Mouse (Mus musculus) right cerebral cortex, postnatal 14 days (tissue): Measurements from ENCODE around the gene Icam4.

Source experiments
- DNase-seq: peaks from one replicate; pipeline ENCODE4 v3.0.0; 2022

Gene Icam4

DNA sequence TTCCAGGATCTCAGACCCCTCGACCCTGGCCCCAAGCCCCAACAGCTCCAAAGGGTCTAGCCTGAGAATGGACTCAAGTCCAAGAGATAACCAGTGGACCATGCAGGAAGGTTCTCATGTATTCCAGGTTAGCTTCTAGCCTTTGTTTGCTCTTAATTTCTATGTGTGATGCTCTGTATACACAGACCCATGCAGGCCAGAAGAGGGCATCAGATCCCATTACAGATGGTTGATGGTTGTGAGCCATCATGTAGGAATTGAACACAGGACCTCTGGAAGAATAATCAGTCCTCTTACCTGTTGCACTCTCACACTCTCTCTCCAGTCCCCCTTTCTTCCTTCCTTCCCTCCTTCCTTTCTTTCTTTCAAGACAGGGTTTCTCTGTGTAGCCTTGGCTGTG is 16.8 kb upstream of the Icam4 start:
- DNase-seq, result no peak

DNA sequence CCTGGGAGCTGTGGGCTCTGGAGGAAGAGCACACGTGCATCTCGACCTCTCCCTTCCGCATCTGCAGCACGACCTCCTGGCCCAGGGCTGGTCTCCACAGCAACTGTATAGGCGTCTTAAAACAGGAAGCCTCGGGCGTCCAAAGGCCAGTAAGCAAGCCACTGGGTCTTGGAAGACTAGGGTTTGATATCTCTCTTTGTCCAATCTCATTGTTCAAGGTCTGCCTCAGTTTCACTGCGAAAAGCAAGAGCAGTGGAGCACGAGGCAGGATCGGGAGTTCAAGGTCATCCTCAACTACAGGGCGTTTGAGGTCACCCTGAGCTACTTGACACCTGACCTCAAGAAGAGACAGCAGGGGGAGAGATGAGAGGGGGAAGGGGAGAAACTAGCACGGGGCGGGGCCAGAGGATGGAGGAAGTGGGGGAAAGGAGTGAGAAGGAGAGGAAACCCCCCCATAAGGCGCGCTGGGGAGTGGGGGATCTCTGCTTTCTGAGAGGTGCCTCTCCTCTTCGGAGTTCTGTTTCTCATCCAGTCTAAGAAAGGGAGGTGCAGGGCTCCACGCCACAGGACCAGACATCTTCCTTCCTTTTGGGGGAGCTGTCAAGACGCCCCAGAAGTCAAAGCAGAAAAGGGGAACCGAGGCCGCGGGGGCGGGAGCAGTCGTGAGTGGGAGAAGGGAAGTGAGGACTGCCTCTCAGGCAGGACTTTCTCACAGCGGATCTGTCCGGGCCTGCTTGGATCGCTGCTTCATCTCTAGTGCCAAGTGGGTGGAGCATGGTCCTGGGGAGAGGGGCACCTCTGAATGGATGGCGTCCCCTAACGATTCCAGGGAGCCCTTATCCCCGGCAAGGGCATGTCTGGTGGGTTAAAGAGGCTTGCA is 14.2 kb upstream of the Icam4 start:
- DNase-seq, result peak; percentile 59

- DNase-seq, result peak; percentile 61
Measured at GRCm38 (mm10) chr9:21015571-21016130, 13.5 kb upstream of the Icam4 start, which contains the start of gene Icam1. Gene Icam1, plus strand, starts transcription at chr9:21015985.

DNA sequence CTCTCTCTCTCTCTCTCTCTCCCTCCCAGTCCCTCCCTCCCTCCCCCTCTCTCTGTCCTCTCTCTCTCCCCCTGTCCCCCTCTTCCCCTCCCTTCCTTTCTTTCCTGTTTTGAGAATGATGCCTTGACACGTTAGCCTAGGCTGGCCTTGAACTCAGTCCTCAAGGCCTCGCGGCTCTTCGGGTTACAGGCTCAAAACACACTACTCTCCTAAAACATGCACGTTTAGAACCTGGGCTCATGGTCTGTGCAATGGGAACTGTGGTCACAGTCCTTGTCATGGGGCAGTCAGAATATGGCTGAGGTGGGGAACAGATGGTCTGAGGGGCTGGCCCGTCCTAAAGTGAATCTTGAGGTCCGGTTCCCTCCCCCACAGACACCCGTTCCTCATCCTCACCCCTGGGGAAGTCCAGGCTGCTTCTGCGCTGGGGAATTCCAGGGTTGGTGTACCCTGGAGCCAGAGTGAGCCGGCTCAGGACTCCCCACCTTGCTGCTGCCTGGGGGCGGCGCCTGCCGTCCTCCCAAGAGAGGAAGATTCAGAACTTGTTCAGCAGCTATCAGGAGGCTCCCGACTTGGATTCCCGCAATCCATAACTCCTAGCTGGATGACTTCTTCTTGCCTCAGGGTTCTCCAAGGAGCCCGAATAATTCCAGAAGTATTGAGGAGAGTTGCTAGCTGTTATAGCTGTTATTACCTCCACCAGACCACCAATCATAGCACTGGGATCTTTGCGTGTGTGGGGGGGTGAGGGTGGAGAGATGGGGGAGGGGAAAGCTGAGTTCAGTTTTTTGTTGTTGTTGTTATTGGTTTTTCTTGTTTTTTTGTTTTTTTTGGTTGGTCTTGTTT is 12.6 kb upstream of the Icam4 start:
- DNase-seq, result no peak

- DNase-seq, result no peak
Measured at GRCm38 (mm10) chr9:21017177-21017575, 12.0 kb upstream of the Icam4 start.

- DNase-seq, result no peak
Measured at GRCm38 (mm10) chr9:21018600-21018999, 10.6 kb upstream of the Icam4 start.

DNA sequence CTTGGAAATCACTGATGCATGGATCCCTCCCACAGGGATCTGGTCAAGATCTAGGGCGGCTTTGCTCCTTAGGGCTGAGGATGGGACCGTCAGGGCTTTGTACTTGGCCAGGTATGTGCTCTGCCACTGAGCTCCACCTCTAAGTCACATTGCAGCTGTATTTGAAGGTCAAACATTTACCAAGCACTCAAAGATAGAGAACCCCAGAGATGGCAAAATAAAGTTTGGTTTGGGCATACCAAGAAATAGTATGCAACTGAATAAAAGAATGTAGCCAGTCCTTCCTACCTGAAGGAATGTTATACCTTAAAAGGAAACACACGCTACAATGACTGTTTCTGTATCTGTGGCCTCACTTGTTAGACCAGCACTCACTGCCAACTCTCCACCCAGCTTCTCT is 7.8 kb upstream of the Icam4 start:
- no peak for DNase-seq

- DNase-seq, result no peak
Measured at GRCm38 (mm10) chr9:21022288-21022687, 6.9 kb upstream of the Icam4 start.

- DNase-seq, result no peak
Measured at GRCm38 (mm10) chr9:21022726-21023125, 6.4 kb upstream of the Icam4 start.

- no peak for DNase-seq
Measured at GRCm38 (mm10) chr9:21025258-21025810, 3.8 kb upstream of the Icam4 start.

- no peak for DNase-seq
Measured at GRCm38 (mm10) chr9:21026849-21027248, 2.3 kb upstream of the Icam4 start.

DNA sequence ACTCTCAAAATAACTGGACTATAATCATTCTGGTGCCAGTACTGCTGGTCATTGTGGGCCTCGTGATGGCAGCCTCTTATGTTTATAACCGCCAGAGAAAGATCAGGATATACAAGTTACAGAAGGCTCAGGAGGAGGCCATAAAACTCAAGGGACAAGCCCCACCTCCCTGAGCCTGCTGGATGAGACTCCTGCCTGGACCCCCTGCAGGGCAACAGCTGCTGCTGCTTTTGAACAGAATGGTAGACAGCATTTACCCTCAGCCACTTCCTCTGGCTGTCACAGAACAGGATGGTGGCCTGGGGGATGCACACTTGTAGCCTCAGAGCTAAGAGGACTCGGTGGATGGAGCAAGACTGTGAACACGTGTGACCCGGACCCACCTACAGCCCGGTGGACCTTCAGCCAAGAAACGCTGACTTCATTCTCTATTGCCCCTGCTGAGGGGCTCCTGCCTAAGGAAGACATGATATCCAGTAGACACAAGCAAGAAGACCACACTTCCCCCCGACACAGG is 1.3 kb upstream of the Icam4 start:
- no peak for DNase-seq

- DNase-seq, result no peak
Measured at GRCm38 (mm10) chr9:21028560-21029110, 538 bp upstream of the Icam4 start.

- DNase-seq, result no peak
Measured at GRCm38 (mm10) chr9:21030055-21030600, 955 bp downstream of the Icam4 start.

DNA sequence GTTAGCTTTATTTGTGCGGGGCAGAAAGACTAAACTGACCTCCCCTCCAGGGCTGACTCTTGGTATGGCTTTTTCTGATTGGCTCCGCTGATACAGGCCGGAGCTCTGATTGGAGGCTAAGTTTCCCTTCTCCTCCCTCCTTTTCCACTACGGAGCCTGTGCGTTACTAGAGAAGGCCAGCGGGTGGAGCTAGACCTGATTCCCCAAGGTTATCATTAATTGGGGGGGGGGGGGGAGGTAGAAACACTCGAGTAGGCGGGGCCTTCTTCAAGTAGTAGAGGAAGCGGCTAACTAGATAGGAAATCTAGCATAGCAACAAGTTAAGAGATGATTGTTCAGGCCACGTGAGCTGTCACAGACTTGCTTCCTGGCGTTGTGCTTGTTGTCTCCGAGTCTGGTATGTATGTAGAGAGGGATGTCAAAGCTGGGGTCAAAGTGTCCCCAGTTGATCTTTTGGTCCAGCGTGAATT is 1.6 kb downstream of the Icam4 start:
- peak; percentile 87 for DNase-seq

GRCm38 (mm10) chr9:21031251-21031895 is 2.2 kb downstream of the Icam4 start:
- DNase-seq, result peak; percentile 75

- DNase-seq, result peak; percentile 80
Measured at GRCm38 (mm10) chr9:21031896-21032351, 2.8 kb downstream of the Icam4 start, which contains the start of gene Icam5. Gene Icam5, plus strand, starts transcription at chr9:21032073.

DNA sequence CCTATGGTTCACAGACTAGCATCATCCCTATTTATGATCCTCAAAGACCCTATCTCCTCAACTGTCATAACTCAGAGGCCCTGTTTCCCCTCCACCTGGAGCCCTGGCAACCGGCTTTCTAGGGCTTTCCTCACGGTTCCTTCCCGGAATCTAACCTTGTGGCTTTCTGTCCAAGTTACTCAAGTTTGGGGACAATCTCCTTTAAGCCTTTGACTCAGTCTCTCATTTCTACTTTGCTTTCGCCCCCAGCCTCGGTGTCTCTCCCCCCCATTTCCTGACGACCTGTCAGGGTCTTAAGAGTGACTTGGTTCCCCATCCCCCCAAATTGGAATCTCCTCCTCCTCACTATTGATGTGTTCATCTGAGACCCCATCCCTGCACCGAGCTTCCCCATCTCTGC is 3.3 kb downstream of the Icam4 start:
- DNase-seq, result no peak

- DNase-seq, result peak; percentile 70
Measured at GRCm38 (mm10) chr9:21033136-21033535, 4.0 kb downstream of the Icam4 start.

DNA sequence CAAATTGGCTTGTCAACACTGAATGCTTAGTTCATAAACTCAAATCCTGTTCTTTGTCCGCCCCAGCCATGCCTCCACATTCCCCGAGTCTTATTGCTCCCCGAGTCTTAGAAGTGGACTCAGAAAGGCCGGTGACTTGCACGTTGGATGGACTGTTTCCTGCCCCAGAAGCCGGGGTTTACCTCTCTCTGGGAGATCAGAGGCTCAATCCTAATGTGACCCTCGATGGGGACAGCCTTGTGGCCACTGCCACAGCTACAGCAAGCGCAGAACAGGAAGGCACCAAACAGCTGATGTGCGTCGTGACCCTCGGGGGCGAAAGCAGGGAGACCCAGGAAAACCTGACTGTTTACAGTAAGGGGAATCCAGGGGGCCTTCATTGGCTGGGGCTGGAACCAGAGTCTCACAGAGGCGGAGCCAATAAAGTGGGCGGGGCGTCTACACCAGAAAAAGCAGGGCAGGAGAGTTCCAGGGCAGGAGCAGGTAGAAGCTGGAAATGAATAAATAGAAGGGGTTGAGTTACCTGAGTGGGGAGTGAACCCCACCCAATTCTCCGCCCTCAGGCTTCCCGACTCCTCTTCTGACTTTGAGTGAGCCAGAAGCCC is 5.4 kb downstream of the Icam4 start:
- no peak for DNase-seq

GRCm38 (mm10) chr9:21035586-21035985 is 6.4 kb downstream of the Icam4 start:
- no peak for DNase-seq
